Mouse (Mus musculus) forebrain, embryonic 12.5 days (tissue): ENCODE measurements around the gene Ptprj. TPM values are rescaled to one million over a fixed set of nuclear protein-coding genes. Genes with fewer than 3 reads are reported as not detected.

Experiments used
- ATAC-seq: fragments of 200-750 bp; cut with Nextera tagmentation; 2 replicates; pipeline ENCODE4 v1.8.0; 2017; ENCODE audit warnings: moderate TSS enrichment; ENCODE audit not compliant: low FRiP score
- H3K27ac ChIP-seq: fragments of 300-500 bp; sonication (generic); 2 replicates; pipeline ENCODE4 v1.5.1; 2016; ENCODE audit warnings: mild to moderate bottlenecking
- H3K27me3 ChIP-seq: fragments of 300-500 bp; sonication (generic); 2 replicates; pipeline ENCODE4 v1.6.1; 2016; ENCODE audit warnings: mild to moderate bottlenecking
- H3K36me3 ChIP-seq: fragments of 300-500 bp; sonication (generic); replicated peaks from 2 replicates; pipeline ENCODE4 v1.6.1; 2016; ENCODE audit warnings: mild to moderate bottlenecking
- H3K4me1 ChIP-seq: fragments of 300-500 bp; sonication (generic); 2 replicates; pipeline ENCODE4 v1.6.1; 2016
- H3K4me2 ChIP-seq: fragments of 300-500 bp; sonication (generic); 2 replicates; pipeline ENCODE4 v1.6.1; 2016; ENCODE audit warnings: mild to moderate bottlenecking, moderate library complexity
- H3K4me3 ChIP-seq: fragments of 300-500 bp; sonication (generic); replicated peaks from 2 replicates; pipeline ENCODE4 v1.5.1; 2016; ENCODE audit warnings: mild to moderate bottlenecking
- H3K9ac ChIP-seq: fragments of 300-500 bp; sonication (generic); 2 replicates; pipeline ENCODE4 v1.6.1; 2016; ENCODE audit warnings: mild to moderate bottlenecking
- H3K9me3 ChIP-seq: fragments of 300-500 bp; sonication (generic); 2 replicates; pipeline ENCODE4 v1.6.1; 2016
- WGBS: fragments of 180-500 bp; shearing (Covaris S2); methylation state at CpG from one replicate; pipeline ENCODE4 v1.1.7; 2016; 5-methylcytosine and 5-hydroxymethylcytosine counted together
- polyA plus RNA-seq: library from polyadenylated mRNA; unstranded; fragments of >200 nt; fragmentation: Nextera tagmentation; extraction: Ambion mirVana; gene quantifications from 2 replicates; pipeline ENCODE4 v1.2.1, GENCODE M21; 2016

The Ptprj gene
- polyA plus RNA-seq, 1 experiment from 2014 or later = 2.1 TPM

- Histone ChIP-seq H3K9me3 (no peaks in the 10 kb centered on the region), H3K27ac (no peak overlapping the region), H3K4me1 (no peaks in the 10 kb centered on the region; the same call in 1 of the 2 replicates), H3K9ac (no peak overlapping the region), H3K4me2 (no peak overlapping the region), H3K27me3 (0 out of 2 replicates have a peak, but pooled peaks cover 5% of the 10 kb centered on the region), H3K4me3 (no peak overlapping the region), H3K36me3 (no peaks in the 10 kb centered on the region)
- ATAC-seq = no peak
- WGBS = 91% methylated on average over 6 of the region's 6 CpGs
Observed at GRCm38 (mm10) chr2:90481505-90481904, 98.9 kb downstream of the Ptprj start.

- H3K9me3 ChIP-seq = no peaks in the 10 kb centered on the region
- no peak overlapping the region for H3K4me2 ChIP-seq
- H3K36me3 ChIP-seq = no peaks in the 10 kb centered on the region
- H3K27ac ChIP-seq = no peak overlapping the region
- H3K9ac ChIP-seq = no peak overlapping the region
- no peak for ATAC-seq
- 66% methylated on average over 13 of the region's 13 CpGs for WGBS
- no peaks in the 10 kb centered on the region; the same call in 1 of the 2 replicates for H3K4me1 ChIP-seq
- no peak overlapping the region for H3K4me3 ChIP-seq
- H3K27me3 ChIP-seq = peaks cover 10% of the 10 kb centered on the region; the same call in 1 of the 2 replicates
Observed at GRCm38 (mm10) chr2:90480747-90481308, 99.6 kb downstream of the Ptprj start.

GRCm38 (mm10) chr2:90478531-90478930 lies 101.9 kb downstream of the Ptprj start:
- no peak for ATAC-seq
- Histone ChIP-seq H3K4me3 (no peak overlapping the region), H3K4me2 (no peak overlapping the region), H3K36me3 (no peaks in the 10 kb centered on the region), H3K27me3 (peaks cover 5% of the 10 kb centered on the region; the same call in 1 of the 2 replicates), H3K27ac (no peak overlapping the region), H3K4me1 (peaks cover 8% of the 10 kb centered on the region), H3K9ac (no peak overlapping the region), H3K9me3 (no peaks in the 10 kb centered on the region)
- 89% methylated on average over 7 of the region's 7 CpGs for WGBS

- no peaks in the 10 kb centered on the region for H3K36me3 ChIP-seq
- no peak overlapping the region for H3K9ac ChIP-seq
- WGBS = 40% methylated on average over 8 of the region's 8 CpGs
- no peak for ATAC-seq
- peaks cover 8% of the 10 kb centered on the region for H3K4me1 ChIP-seq
- no peaks in the 10 kb centered on the region for H3K9me3 ChIP-seq
- no peak overlapping the region for H3K4me2 ChIP-seq
- peaks cover 5% of the 10 kb centered on the region; the same call in 1 of the 2 replicates for H3K27me3 ChIP-seq
- no peak overlapping the region for H3K4me3 ChIP-seq
- no peak overlapping the region for H3K27ac ChIP-seq
Observed at GRCm38 (mm10) chr2:90477617-90478016, 102.8 kb downstream of the Ptprj start.

- Histone ChIP-seq H3K27me3 (peaks cover 5% of the 10 kb centered on the region; the same call in 1 of the 2 replicates), H3K4me2 (no peak overlapping the region), H3K4me3 (no peak overlapping the region), H3K9ac (no peak overlapping the region), H3K36me3 (no peaks in the 10 kb centered on the region), H3K4me1 (peaks cover 8% of the 10 kb centered on the region), H3K27ac (no peak overlapping the region), H3K9me3 (no peaks in the 10 kb centered on the region)
- ATAC-seq = no peak
- WGBS = 86% methylated on average over 4 of the region's 5 CpGs
Observed at GRCm38 (mm10) chr2:90476792-90477191, 103.7 kb downstream of the Ptprj start.

GRCm38 (mm10) chr2:90476319-90476718 lies 104.1 kb downstream of the Ptprj start:
- no peak overlapping the region for H3K27ac ChIP-seq
- WGBS = 83% methylated on average over 11 of the region's 11 CpGs
- no peak for ATAC-seq
- no peak overlapping the region for H3K4me3 ChIP-seq
- no peak overlapping the region for H3K4me2 ChIP-seq
- no peaks in the 10 kb centered on the region for H3K36me3 ChIP-seq
- H3K27me3 ChIP-seq = peaks cover 5% of the 10 kb centered on the region; the same call in 1 of the 2 replicates
- H3K9ac ChIP-seq = no peak overlapping the region
- no peaks in the 10 kb centered on the region for H3K9me3 ChIP-seq
- peaks cover 8% of the 10 kb centered on the region for H3K4me1 ChIP-seq

GRCm38 (mm10) chr2:90474593-90475405 lies 105.6 kb downstream of the Ptprj start:
- peak; percentile 93 for ATAC-seq
- peaks cover 8% of the 10 kb centered on the region for H3K4me1 ChIP-seq
- peaks cover 5% of the 10 kb centered on the region; the same call in 1 of the 2 replicates for H3K27me3 ChIP-seq
- H3K9me3 ChIP-seq = no peaks in the 10 kb centered on the region
- H3K4me2 ChIP-seq = peak overlapping the region; percentile 53
- H3K9ac ChIP-seq = 0 out of 2 replicates have a peak overlapping the region, but pooled peaks have one; percentile 17
- peak overlapping the region; percentile 27 for H3K4me3 ChIP-seq
- no peaks in the 10 kb centered on the region for H3K36me3 ChIP-seq
- under 1% methylated on average over 11 of the region's 11 CpGs for WGBS
- peak overlapping the region; percentile 65 for H3K27ac ChIP-seq

GRCm38 (mm10) chr2:90472701-90473100 lies 107.7 kb downstream of the Ptprj start:
- Histone ChIP-seq H3K4me3 (no peak overlapping the region), H3K9me3 (no peaks in the 10 kb centered on the region), H3K27ac (no peak overlapping the region), H3K9ac (no peak overlapping the region), H3K4me2 (no peak overlapping the region), H3K4me1 (peaks cover 8% of the 10 kb centered on the region), H3K27me3 (peaks cover 5% of the 10 kb centered on the region; the same call in 1 of the 2 replicates), H3K36me3 (no peaks in the 10 kb centered on the region)
- no peak for ATAC-seq
- WGBS = 83% methylated on average over 4 of the region's 4 CpGs

GRCm38 (mm10) chr2:90470122-90470521 lies 110.3 kb downstream of the Ptprj start:
- Histone ChIP-seq H3K9ac (no peak overlapping the region), H3K27ac (no peak overlapping the region), H3K4me3 (no peak overlapping the region), H3K4me1 (peaks cover 3% of the 10 kb centered on the region), H3K4me2 (no peak overlapping the region), H3K27me3 (no peaks in the 10 kb centered on the region), H3K9me3 (no peaks in the 10 kb centered on the region), H3K36me3 (no peaks in the 10 kb centered on the region)
- ATAC-seq = no peak
- WGBS = 45% methylated on average over 6 of the region's 6 CpGs

GRCm38 (mm10) chr2:90466480-90466879 lies 114.0 kb downstream of the Ptprj start:
- H3K27ac ChIP-seq = no peak overlapping the region
- no peaks in the 10 kb centered on the region for H3K36me3 ChIP-seq
- no peaks in the 10 kb centered on the region for H3K9me3 ChIP-seq
- H3K4me2 ChIP-seq = no peak overlapping the region
- 90% methylated on average over 7 of the region's 7 CpGs for WGBS
- H3K4me3 ChIP-seq = no peak overlapping the region
- H3K4me1 ChIP-seq = no peaks in the 10 kb centered on the region
- H3K27me3 ChIP-seq = no peaks in the 10 kb centered on the region
- ATAC-seq = no peak
- H3K9ac ChIP-seq = no peak overlapping the region

GRCm38 (mm10) chr2:90463735-90464134 lies 116.7 kb downstream of the Ptprj start:
- WGBS = 94% methylated on average over 5 of the region's 5 CpGs
- H3K27ac ChIP-seq = no peak overlapping the region
- no peaks in the 10 kb centered on the region for H3K4me1 ChIP-seq
- H3K4me2 ChIP-seq = no peak overlapping the region
- no peaks in the 10 kb centered on the region for H3K9me3 ChIP-seq
- H3K4me3 ChIP-seq = no peak overlapping the region
- H3K27me3 ChIP-seq = no peaks in the 10 kb centered on the region
- H3K36me3 ChIP-seq = no peaks in the 10 kb centered on the region
- no peak overlapping the region for H3K9ac ChIP-seq
- no peak for ATAC-seq

- no peaks in the 10 kb centered on the region for H3K27me3 ChIP-seq
- no peak overlapping the region for H3K27ac ChIP-seq
- no peaks in the 10 kb centered on the region for H3K36me3 ChIP-seq
- no peaks in the 10 kb centered on the region for H3K4me1 ChIP-seq
- no peaks in the 10 kb centered on the region for H3K9me3 ChIP-seq
- no peak overlapping the region for H3K4me3 ChIP-seq
- H3K4me2 ChIP-seq = no peak overlapping the region
- no peak for ATAC-seq
- no peak overlapping the region for H3K9ac ChIP-seq
Observed at GRCm38 (mm10) chr2:90462252-90462651, 118.2 kb downstream of the Ptprj start.
